Mouse (Mus musculus): ENCODE results near the gene Spata9.
A peak's percentile ranks its signal among the peaks of the same experiment; 100 is the strongest.
"Not testable (repeated sequence)": the region's sequence is repeated elsewhere in the genome, so short reads cannot be mapped to it uniquely, and the experiment has no call there.

Spata9 gene

DNA sequence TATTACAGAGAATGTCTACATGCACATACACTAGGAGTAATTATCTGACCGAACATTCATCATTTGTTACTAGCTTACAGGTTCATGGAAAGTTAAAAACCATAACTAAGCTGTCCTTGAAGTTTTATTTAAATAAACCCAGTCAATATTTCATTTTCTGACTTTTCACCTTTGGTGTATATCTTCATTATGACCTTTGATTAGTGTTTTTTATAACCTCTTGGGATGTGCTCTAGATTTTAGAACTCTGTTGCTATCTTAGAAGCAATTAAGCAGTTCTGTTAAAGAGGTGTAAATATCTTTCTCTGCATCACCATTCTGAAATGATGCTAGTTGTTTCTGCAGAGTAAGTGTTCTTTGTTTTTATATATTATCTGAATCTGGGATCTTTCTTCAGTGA lies at the start of gene Spata9:
Gene Spata9, plus strand, starts transcription at position 301 of the 400 bp plus-strand sequence.
- DNase-seq (ENCODE audit: low spot score in 2 of 2) = no peak

GRCm38 (mm10) chr13:75927951-75928350 lies 39.0 kb upstream of the Spata9 start:
- no peak for DNase-seq (ENCODE audit: low spot score in 2 of 2)

- not testable (repeated sequence) for DNase-seq (ENCODE audit: low spot score in 2 of 2)
These were observed 37.9 kb upstream of the Spata9 start for GRCm38 (mm10) chr13:75929071-75929470.

- DNase-seq (ENCODE audit: low spot score in 2 of 2) = no peak
These were observed 36.9 kb upstream of the Spata9 start for GRCm38 (mm10) chr13:75930023-75930422.

DNA sequence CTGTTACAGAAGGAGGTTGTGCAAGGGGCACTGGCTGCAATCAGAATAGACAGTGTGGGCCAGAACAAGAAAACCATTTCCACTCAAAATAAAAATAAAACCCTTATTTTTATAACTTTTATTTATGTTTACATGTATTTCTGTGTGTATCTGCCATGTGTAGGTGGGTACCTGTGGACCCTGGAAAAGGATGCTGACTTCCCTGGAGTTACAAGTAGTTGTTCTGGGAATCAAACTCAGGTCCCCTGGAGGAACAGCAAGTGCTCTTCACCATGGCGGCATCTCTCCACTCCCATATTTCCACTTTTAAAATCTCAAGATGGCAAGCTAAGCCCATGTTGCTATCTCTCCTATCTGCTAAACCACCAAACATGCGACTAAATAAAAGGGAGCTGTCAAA lies 36.3 kb upstream of the Spata9 start:
- DNase-seq (ENCODE audit: low spot score in 2 of 2) = no peak

DNA sequence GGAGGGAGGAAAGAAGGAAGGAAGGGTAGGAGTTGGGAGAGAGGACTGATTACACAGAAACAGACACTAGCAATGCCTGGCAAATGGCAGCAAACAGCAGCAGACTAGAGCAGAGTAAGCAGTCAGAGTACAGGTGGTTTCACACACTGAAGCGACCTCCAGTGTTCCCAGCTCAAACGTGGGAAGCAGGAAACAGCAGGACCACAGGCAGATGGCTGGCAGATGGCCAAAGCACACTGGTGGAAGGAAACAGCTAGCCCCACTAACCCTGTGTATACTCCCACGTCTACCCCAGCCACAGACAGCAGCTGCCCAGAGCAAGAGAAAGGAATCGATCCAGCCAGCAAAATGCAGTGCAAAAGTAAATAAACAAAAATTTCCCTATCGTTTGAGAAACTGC lies 35.9 kb upstream of the Spata9 start:
- DNase-seq (ENCODE audit: low spot score in 2 of 2) = peak; percentile 19 to 31

GRCm38 (mm10) chr13:75933287-75933686 lies 33.7 kb upstream of the Spata9 start:
- no peak for DNase-seq (ENCODE audit: low spot score in 2 of 2)

- no peak for DNase-seq (ENCODE audit: low spot score in 2 of 2)
These were observed 28.1 kb upstream of the Spata9 start for GRCm38 (mm10) chr13:75938866-75939265.

GRCm38 (mm10) chr13:75940791-75941517 lies 26.0 kb upstream of the Spata9 start:
- no peak for DNase-seq (ENCODE audit: low spot score in 2 of 2)

DNA sequence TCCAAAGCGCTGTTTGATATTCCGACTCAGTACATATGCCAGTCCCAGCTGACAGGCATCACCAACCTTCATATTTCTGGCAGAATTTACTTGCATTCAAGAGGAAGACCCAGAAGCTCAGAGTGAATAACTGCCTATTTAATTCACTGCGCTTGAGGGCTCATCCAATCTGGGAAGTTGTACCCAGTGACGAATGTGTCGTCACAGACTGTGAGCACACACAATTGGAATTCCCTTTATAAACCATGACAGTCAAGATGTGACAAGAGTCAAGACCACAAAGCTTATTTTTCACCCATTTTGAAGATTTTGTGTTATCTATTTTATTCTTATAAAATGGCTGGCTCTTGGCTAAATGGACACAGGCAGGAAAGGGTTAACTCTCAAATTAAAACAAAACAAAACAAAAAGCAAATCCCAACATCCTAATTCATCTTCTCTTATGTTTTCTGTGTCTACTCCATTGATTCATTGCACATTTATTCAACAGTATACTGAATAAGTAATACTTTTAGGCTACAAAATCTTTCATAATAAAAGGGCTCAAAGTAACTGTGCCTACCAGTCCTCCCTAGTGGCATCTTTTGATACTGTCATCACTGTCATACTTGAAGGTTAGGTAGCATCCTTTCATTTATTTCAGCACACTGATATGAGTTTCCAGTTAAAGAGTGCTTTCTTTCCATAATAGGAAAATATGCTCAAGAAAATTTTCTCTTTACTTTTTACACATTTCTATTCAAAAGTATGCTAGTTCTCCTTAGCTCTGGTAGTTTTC lies 25.2 kb upstream of the Spata9 start:
- no peak for DNase-seq (ENCODE audit: low spot score in 2 of 2)

GRCm38 (mm10) chr13:75942731-75943130 lies 24.2 kb upstream of the Spata9 start:
- no peak for DNase-seq (ENCODE audit: low spot score in 2 of 2)

- peak; percentile 53 to 58 for DNase-seq (ENCODE audit: low spot score in 2 of 2)
These were observed 23.5 kb upstream of the Spata9 start, which contains the start of gene Rhobtb3 for GRCm38 (mm10) chr13:75943189-75944043. TSS of gene Rhobtb3 (minus strand) at chr13:75943925.

DNA sequence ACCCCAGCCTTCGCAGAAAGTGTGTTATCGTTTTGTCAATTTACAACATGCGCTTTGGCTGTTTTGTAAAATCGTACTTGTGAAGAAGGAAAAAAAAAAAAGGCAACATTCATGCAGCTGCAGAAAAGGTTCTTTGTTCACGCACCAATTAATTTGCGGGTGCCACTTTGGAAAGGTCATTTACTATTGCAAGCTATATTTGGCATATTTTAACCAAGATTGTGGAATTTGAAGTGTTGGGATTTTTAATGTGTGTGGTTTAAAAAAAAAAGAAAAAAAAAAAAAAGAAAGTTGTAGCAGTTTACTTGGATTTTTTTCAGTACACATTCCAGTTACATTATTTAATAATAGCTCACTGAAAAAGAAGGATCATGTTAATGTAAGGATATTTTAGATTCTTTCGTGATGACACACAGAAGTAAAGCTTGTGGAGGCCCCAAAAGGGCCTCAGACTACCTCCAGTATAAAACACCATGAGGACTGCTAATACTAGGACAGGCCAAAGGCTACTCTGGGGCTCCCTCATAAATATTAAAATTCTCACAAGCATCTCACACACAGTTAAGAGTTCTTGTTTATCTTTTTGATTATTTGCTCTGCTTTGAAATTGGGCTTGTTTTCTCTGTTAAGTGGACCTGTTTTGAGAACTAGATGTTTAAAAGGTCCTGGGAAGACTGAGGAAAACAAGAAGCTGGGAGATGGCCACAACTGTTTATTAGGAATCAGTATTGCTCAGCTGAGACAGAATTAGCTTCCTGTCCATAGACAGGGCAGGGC lies 22.7 kb upstream of the Spata9 start:
- DNase-seq (ENCODE audit: low spot score in 2 of 2) = no peak

DNA sequence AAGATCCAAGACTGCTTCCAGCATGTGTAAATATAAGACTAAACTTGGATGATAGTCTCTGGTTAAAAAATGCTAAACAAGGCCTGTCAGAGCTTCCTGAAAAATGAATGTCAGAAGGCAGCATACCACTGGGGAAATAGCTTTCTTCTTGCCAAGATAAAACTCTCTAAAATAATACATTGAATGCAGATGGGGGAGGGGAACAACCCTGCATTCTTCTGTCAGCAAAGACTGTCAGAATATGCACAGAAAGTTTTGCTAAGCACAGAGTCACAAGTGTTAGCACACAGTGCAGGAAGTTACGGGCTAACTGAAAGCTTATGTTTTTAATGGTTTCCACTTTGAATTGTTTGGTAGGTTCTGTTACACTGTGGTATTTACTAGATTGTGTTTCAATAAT lies 16.7 kb upstream of the Spata9 start:
- no peak for DNase-seq (ENCODE audit: low spot score in 2 of 2)

- DNase-seq (ENCODE audit: low spot score in 2 of 2) = no peak
These were observed 11.5 kb upstream of the Spata9 start for GRCm38 (mm10) chr13:75955357-75955992.

GRCm38 (mm10) chr13:75974481-75974880 lies 7.5 kb downstream of the Spata9 start:
- DNase-seq (ENCODE audit: low spot score in 2 of 2) = no peak

GRCm38 (mm10) chr13:75975629-75976028 lies 8.7 kb downstream of the Spata9 start:
- DNase-seq (ENCODE audit: low spot score in 2 of 2) = no peak

DNA sequence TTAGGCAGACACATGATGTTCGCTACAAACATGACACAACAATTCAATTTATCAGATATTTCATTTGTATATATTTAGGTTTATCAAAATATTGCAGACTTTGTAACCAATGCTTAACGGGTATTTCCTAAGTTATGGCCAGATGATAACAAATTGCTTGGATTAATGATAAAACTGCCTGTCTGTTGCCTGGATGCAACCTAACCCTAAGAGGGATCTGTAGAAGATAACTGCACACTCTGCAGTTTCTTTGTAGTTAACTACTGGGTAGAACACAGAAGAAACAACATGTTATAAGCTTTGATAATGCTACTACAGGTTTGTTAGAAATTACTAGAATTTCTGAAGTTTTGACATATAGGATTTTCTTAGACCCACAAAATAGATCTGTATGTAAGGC lies 9.3 kb downstream of the Spata9 start:
- DNase-seq (ENCODE audit: low spot score in 2 of 2) = no peak

- no peak for DNase-seq (ENCODE audit: low spot score in 2 of 2)
These were observed 9.7 kb downstream of the Spata9 start for GRCm38 (mm10) chr13:75976649-75977048.

- no peak for DNase-seq (ENCODE audit: low spot score in 2 of 2)
These were observed 15.0 kb downstream of the Spata9 start for GRCm38 (mm10) chr13:75981901-75982300.

DNA sequence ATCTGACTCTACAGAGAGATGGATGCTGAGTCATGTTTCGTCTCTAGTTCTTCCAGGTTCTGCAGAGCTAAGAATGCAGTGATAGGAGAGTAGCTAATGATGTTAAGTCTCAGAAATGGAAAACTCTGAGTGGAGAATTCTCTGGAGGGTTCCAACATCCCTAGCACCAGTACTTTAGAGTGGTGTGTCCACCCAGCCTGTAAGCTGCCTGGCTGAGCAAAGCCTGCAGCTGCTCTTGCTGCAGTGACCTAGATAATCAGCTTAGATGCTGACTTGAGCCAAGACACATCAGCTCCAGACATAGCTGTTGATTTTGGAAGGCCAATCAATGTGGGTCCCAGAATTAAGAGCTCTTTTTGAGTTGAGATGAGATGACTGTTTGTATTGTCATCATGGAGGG lies 21.1 kb downstream of the Spata9 start:
- DNase-seq (ENCODE audit: low spot score in 2 of 2) = no peak

All from frontal cortex, postnatal 25 days (tissue).